Mouse (Mus musculus) lung, postnatal 0 days (tissue): ENCODE measurements around the gene Pth.
A peak's percentile ranks its signal among the peaks of the same experiment; 100 is the strongest.

Source experiments
- CTCF ChIP-seq: IDR thresholded peaks from 2 replicates; pipeline ENCODE4 v1.5.1; 2016; ENCODE audit warnings: antibody characterized with exemption, mild to moderate bottlenecking
- EP300 ChIP-seq: IDR thresholded peaks from 2 replicates; pipeline ENCODE4 v1.6.1; 2016; ENCODE audit warnings: antibody characterized with exemption, mild to moderate bottlenecking, control low read depth

GRCm38 (mm10) chr7:113434286-113434685 lies 45.9 kb upstream of the Pth start:
- TF ChIP-seq CTCF: peak; percentile 80
- no peak; the same call in 1 of the 2 replicates for TF ChIP-seq EP300
